Mouse (Mus musculus): ENCODE data around the gene Gnat2.

GRCm38 (mm10) chr3:108112666-108113065 lies 20.1 kb downstream of the Gnat2 start:
- TF ChIP-seq CTCF (IDR thresholded peaks at IDR 0.05; ENCODE audit: borderline replicate concordance, control insufficient read depth, extremely low read depth, insufficient read depth, low read length, poor library complexity) (no peak), POLR2A (IDR thresholded peaks at IDR 0.05; ENCODE audit: control insufficient read depth, extremely low read depth, insufficient read depth, low read length, poor library complexity) (no peak)
